Mouse (Mus musculus): ENCODE data around the gene Arf3.

- peak; percentile 11; the same call in 1 of the 2 replicates for TF ChIP-seq CTCF (conservative IDR thresholded peaks at IDR 0.05; ENCODE audit: low read length)
- TF ChIP-seq NANOG (IDR thresholded peaks at IDR 0.05; ENCODE audit: borderline replicate concordance, low read length) = no peak
Observed at GRCm38 (mm10) chr15:98738796-98739195, 24.2 kb downstream of the Arf3 start.

All from E14TG2a.4 (cell line).